Mouse (Mus musculus) cerebellum, postnatal 25 days (tissue): ENCODE measurements around the gene Rnf146.
"Not testable (repeated sequence)": the region's sequence is repeated elsewhere in the genome, so short reads cannot be mapped to it uniquely, and the experiment has no call there.

Source experiments
- DNase-seq, 2 experiments: peaks; one replicate each; pipeline ENCODE4 v3.0.0; 2021; ENCODE audit warnings: mixed read lengths in 2 of 2

The Rnf146 gene

GRCm38 (mm10) chr10:29362197-29362900 is at the start of gene Rnf146:
Gene Rnf146 (minus strand): TSS chr10:29362442.
- DNase-seq: no peak

- DNase-seq: peak; percentile 24 to 44
These were observed 40.5 kb upstream of the Rnf146 start for GRCm38 (mm10) chr10:29402656-29403268.

GRCm38 (mm10) chr10:29394890-29395289 is 32.6 kb upstream of the Rnf146 start:
- not testable (repeated sequence) for DNase-seq

- no peak for DNase-seq
These were observed 19.3 kb upstream of the Rnf146 start for GRCm38 (mm10) chr10:29381558-29381957.

- no peak for DNase-seq
These were observed 11.8 kb upstream of the Rnf146 start for GRCm38 (mm10) chr10:29374065-29374464.

- peak; percentile 95 to 97 for DNase-seq
These were observed 612 bp downstream of the Rnf146 start for GRCm38 (mm10) chr10:29361464-29362196.

GRCm38 (mm10) chr10:29361095-29361463 is 1.2 kb downstream of the Rnf146 start:
- no peak for DNase-seq

- DNase-seq: peak; percentile 58 to 69
These were observed 8.1 kb downstream of the Rnf146 start for GRCm38 (mm10) chr10:29354183-29354582.

GRCm38 (mm10) chr10:29352575-29352974 is 9.7 kb downstream of the Rnf146 start:
- DNase-seq: no peak

GRCm38 (mm10) chr10:29351420-29351819 is 10.8 kb downstream of the Rnf146 start:
- DNase-seq: no peak

GRCm38 (mm10) chr10:29346638-29347037 is 15.6 kb downstream of the Rnf146 start:
- DNase-seq: no peak

- DNase-seq: no peak
These were observed 18.0 kb downstream of the Rnf146 start for GRCm38 (mm10) chr10:29344232-29344631.

GRCm38 (mm10) chr10:29338355-29339056 is 23.7 kb downstream of the Rnf146 start:
- peak; percentile 69 to 80 for DNase-seq

GRCm38 (mm10) chr10:29333836-29334235 is 28.4 kb downstream of the Rnf146 start:
- no peak for DNase-seq

GRCm38 (mm10) chr10:29324817-29325216 is 37.4 kb downstream of the Rnf146 start:
- DNase-seq: no peak

GRCm38 (mm10) chr10:29313905-29314304 is 48.3 kb downstream of the Rnf146 start:
- no peak for DNase-seq

- peak; percentile 90 to 94 for DNase-seq
These were observed 49.1 kb downstream of the Rnf146 start, which contains the start of gene Echdc1 for GRCm38 (mm10) chr10:29313064-29313638. Gene Echdc1 (plus strand): TSS chr10:29313166.

- DNase-seq: no peak
These were observed 50.6 kb downstream of the Rnf146 start for GRCm38 (mm10) chr10:29311480-29312219.

- DNase-seq: no peak
These were observed 60.0 kb downstream of the Rnf146 start for GRCm38 (mm10) chr10:29302230-29302629.
